Mouse (Mus musculus) forebrain, embryonic 16.5 days (tissue): ENCODE measurements around the gene Sirt6. TPM values are rescaled to one million over a fixed set of nuclear protein-coding genes. Genes with fewer than 3 reads are reported as not detected.
A peak's percentile ranks its signal among the peaks of the same experiment; 100 is the strongest.

Experiments
- ATAC-seq: fragments of 200-750 bp; cut with Nextera tagmentation; 2 replicates; pipeline ENCODE4 v1.8.0; 2017; ENCODE audit warnings: mild to moderate bottlenecking, moderate library complexity
- H3K27ac ChIP-seq: fragments of 300-500 bp; sonication (generic); 2 replicates; pipeline ENCODE4 v1.5.1; 2014; ENCODE audit warnings: low read length, control low read depth
- H3K27me3 ChIP-seq: fragments of 300-500 bp; sonication (generic); replicated peaks from 2 replicates; pipeline ENCODE4 v1.6.1; 2014; ENCODE audit warnings: low read length; ENCODE audit not compliant: control insufficient read depth, insufficient read depth
- H3K36me3 ChIP-seq: fragments of 300-500 bp; sonication (generic); 2 replicates; pipeline ENCODE4 v1.6.1; 2014; ENCODE audit not compliant: control insufficient read depth, insufficient read depth
- H3K4me1 ChIP-seq: fragments of 300-500 bp; sonication (generic); replicated peaks from 2 replicates; pipeline ENCODE4 v1.6.1; 2014; ENCODE audit warnings: low read length; ENCODE audit not compliant: control insufficient read depth, insufficient read depth
- H3K4me2 ChIP-seq: fragments of 300-500 bp; sonication (generic); 2 replicates; pipeline ENCODE4 v1.6.1; 2014; ENCODE audit warnings: mild to moderate bottlenecking, low read length, control low read depth
- H3K4me3 ChIP-seq: fragments of 300-500 bp; sonication (generic); replicated peaks from 2 replicates; pipeline ENCODE4 v1.5.1; 2014; ENCODE audit warnings: mild to moderate bottlenecking, low read length, control low read depth
- H3K9ac ChIP-seq: fragments of 300-500 bp; sonication (generic); replicated peaks from 2 replicates; pipeline ENCODE4 v1.6.1; 2014; ENCODE audit warnings: low read depth, low read length, control low read depth
- H3K9me3 ChIP-seq: fragments of 300-500 bp; sonication (generic); 2 replicates; pipeline ENCODE4 v1.6.1; 2016; ENCODE audit warnings: low read length; ENCODE audit not compliant: control insufficient read depth
- WGBS: fragments of 180-500 bp; shearing (Covaris S2); extraction: QIAGEN DNeasy Blood & Tissue Kit; methylation state at CpG from one replicate; pipeline ENCODE4 v1.1.7; 2014; 5-methylcytosine and 5-hydroxymethylcytosine counted together
- polyA plus RNA-seq: library from polyadenylated mRNA; unstranded; fragments of >200 nt; fragmentation: Nextera tagmentation; extraction: Ambion mirVana; gene quantifications from 2 replicates; pipeline ENCODE4 v1.2.1, GENCODE M21; 2015

The Sirt6 gene
- polyA plus RNA-seq, 1 experiment from 2014 or later = 55.1 TPM

DNA sequence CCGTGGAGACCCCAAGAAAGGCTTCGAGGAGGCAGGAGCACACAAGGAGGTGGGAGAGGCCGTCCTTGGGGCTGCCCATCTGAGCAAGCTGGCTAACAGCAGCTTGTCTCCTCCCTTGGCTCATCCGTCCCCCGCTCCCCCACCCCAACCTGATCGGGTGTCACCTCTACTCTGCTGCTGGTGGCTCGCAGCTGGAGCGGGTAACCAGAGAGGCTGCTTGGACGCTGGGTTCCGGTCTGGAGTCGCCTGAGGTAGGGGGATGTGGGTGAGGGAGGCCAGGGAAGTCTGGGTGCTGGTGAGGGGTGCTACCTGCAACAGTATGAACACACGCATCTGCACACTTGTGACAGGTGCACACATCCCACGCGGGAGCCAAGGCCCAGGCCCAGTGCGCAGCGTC is 793 bp upstream of the Sirt6 start, which contains the start of gene Ankrd24:
Gene Ankrd24, plus strand, starts transcription at position 151 of the 400 bp plus-strand sequence.
- H3K27me3 ChIP-seq = no peaks in the 10 kb centered on the region
- no peaks in the 10 kb centered on the region for H3K9me3 ChIP-seq
- peaks cover 4% of the 10 kb centered on the region; the same call in 1 of the 2 replicates for H3K36me3 ChIP-seq
- 88% methylated on average over 16 of the region's 16 CpGs for WGBS
- peak within 1 kb of the TSS; percentile 88 for H3K4me3 ChIP-seq
- ATAC-seq = peak; percentile 0; the same call in 1 of the 2 replicates
- peak within 1 kb of the TSS; percentile 89 for H3K9ac ChIP-seq
- peaks cover 19% of the 10 kb centered on the region for H3K4me1 ChIP-seq
- peak within 1 kb of the TSS; percentile 91 for H3K4me2 ChIP-seq
- H3K27ac ChIP-seq = peak within 1 kb of the TSS; percentile 91

DNA sequence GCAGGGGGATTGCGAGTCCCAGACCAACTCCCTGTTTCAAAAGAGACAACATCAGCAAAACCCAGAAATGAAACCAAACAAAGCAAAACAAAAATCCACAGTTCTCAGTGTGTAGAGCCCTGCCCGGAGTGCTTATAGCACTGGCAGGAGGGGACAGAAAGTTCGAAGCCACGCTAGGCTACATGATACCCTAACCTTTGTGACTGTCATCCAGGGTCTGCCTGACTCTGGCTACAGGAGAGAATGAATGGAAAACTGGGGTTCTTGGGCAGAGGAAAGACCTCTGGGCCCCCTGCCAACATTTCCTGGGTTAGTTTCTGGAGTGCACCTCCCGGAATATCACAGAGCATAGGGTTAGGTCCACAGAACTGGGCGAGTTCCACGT is 231 bp upstream of the Sirt6 start:
- peak overlapping the region; percentile 89 for H3K9ac ChIP-seq
- ATAC-seq = peak; percentile 39
- H3K4me1 ChIP-seq = peaks cover 18% of the 10 kb centered on the region
- WGBS = 62% methylated on average over 7 of the region's 7 CpGs
- H3K27ac ChIP-seq = peak overlapping the region; percentile 91
- no peaks in the 10 kb centered on the region for H3K27me3 ChIP-seq
- peaks cover 4% of the 10 kb centered on the region; the same call in 1 of the 2 replicates for H3K36me3 ChIP-seq
- H3K4me2 ChIP-seq = peak overlapping the region; percentile 91
- no peaks in the 10 kb centered on the region for H3K9me3 ChIP-seq
- H3K4me3 ChIP-seq = peak overlapping the region; percentile 88

DNA sequence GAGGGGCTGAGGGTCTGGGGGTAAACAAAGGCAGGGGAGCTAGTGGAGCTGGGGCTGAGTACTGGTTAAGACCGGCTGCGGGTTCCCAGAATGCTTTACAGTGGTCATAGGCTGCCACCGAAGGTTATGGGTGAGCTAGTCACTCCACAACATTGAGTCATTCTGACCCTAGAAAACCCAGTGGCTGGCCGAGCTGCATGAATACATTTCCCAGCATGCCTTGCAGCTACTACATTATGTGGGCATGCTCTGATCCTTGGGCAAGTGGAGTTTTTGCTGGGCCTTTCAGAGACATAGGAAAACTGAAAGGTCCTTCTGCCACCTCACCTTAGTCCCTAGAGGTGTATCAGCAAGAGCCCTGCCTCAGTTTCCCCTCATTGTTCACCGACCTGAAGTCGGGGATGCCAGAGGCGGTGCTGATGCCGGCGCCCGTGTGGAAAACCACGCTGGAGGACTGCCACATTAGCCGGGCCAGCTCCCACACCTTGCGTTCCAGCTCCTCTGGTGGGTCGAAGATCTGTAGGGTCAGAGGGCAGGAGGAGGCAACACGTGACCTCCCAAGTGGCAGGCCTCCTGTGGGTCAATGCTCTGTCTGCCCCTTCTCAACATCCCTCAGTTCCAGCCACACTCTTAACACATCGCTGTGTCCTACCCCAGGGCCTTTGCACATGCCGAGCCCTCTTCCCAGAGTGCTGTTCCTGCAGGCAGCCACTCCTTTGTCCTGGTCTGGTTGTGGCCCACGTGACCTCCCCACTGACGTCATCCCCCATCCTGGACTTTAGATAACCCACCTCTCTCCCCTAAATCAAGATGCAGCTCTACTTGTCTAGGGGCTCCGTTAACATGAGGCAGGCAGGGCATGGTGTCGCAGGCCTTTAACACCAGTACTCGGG is 1.2 kb downstream of the Sirt6 start:
- H3K27ac ChIP-seq = 0 out of 2 replicates have a peak overlapping the region, but pooled peaks have one; percentile 91
- 0 out of 2 replicates have a peak, but pooled peaks have one; percentile 2 for ATAC-seq
- 90% methylated on average over 22 of the region's 22 CpGs for WGBS
- no peaks in the 10 kb centered on the region for H3K9me3 ChIP-seq
- peaks cover 18% of the 10 kb centered on the region for H3K4me1 ChIP-seq
- no peaks in the 10 kb centered on the region for H3K27me3 ChIP-seq
- peak overlapping the region; percentile 89 for H3K9ac ChIP-seq
- peak overlapping the region; percentile 91 for H3K4me2 ChIP-seq
- H3K36me3 ChIP-seq = peaks cover 10% of the 10 kb centered on the region
- peak overlapping the region; percentile 88 for H3K4me3 ChIP-seq

GRCm38 (mm10) chr10:81623441-81623840 is 4.2 kb downstream of the Sirt6 start:
- 61% methylated on average over 8 of the region's 8 CpGs for WGBS

DNA sequence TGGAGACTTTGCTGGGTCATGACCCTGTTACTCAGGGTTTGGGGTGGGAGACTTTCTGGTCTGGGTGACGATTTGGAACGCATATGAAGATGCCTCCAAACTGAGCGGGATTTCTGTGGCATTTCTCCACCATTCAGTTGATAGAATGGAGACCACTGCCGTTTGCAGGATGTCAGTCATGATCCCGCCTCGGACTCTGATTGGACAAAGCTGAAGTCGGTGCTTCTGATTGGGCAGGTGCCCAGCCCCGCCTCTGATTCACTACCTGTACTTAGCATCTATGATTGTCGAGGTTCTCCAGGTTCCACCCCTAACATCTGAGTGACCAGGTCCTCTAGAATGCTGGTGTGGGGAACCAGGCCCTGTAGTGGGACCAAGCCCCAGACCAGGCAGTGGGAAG is 6.8 kb downstream of the Sirt6 start:
- H3K4me2 ChIP-seq = no peak overlapping the region
- no peaks in the 10 kb centered on the region for H3K9me3 ChIP-seq
- peaks cover 10% of the 10 kb centered on the region for H3K36me3 ChIP-seq
- whole genome bisulfite sequencing = 72% methylated on average over 9 of the region's 9 CpGs
- ATAC-seq = no peak
- no peak overlapping the region for H3K27ac ChIP-seq
- H3K27me3 ChIP-seq = no peaks in the 10 kb centered on the region
- H3K4me1 ChIP-seq = no peaks in the 10 kb centered on the region; the same call in 1 of the 2 replicates
- H3K9ac ChIP-seq = no peak overlapping the region
- no peak overlapping the region for H3K4me3 ChIP-seq

More at GRCm38 (mm10) chr10:81623441-81623840, 4.2 kb downstream of the Sirt6 start:
- Histone ChIP-seq H3K9me3 (no peaks in the 10 kb centered on the region), H3K27me3 (no peaks in the 10 kb centered on the region), H3K4me2 (no peak overlapping the region), H3K36me3 (peaks cover 10% of the 10 kb centered on the region), H3K4me3 (no peak overlapping the region), H3K4me1 (peaks cover 18% of the 10 kb centered on the region), H3K27ac (no peak overlapping the region), H3K9ac (no peak overlapping the region)
- ATAC-seq = no peak

- H3K9ac ChIP-seq = no peak overlapping the region
- H3K27me3 ChIP-seq = no peaks in the 10 kb centered on the region
- peaks cover 10% of the 10 kb centered on the region for H3K36me3 ChIP-seq
- H3K9me3 ChIP-seq = no peaks in the 10 kb centered on the region
- no peak overlapping the region for H3K27ac ChIP-seq
- 91% methylated on average over 5 of the region's 5 CpGs for WGBS
- H3K4me3 ChIP-seq = no peak overlapping the region
- H3K4me1 ChIP-seq = no peaks in the 10 kb centered on the region
- ATAC-seq = no peak
- no peak overlapping the region for H3K4me2 ChIP-seq
Observed at GRCm38 (mm10) chr10:81619976-81620375, 7.6 kb downstream of the Sirt6 start.

GRCm38 (mm10) chr10:81615486-81615885 is 12.1 kb downstream of the Sirt6 start:
- no peak overlapping the region for H3K4me3 ChIP-seq
- H3K9me3 ChIP-seq = no peaks in the 10 kb centered on the region
- no peak overlapping the region for H3K27ac ChIP-seq
- 56% methylated on average over 6 of the region's 6 CpGs for WGBS
- H3K4me1 ChIP-seq = no peaks in the 10 kb centered on the region
- ATAC-seq = no peak
- H3K36me3 ChIP-seq = no peaks in the 10 kb centered on the region; the same call in 1 of the 2 replicates
- H3K9ac ChIP-seq = no peak overlapping the region
- no peaks in the 10 kb centered on the region for H3K27me3 ChIP-seq
- no peak overlapping the region for H3K4me2 ChIP-seq

DNA sequence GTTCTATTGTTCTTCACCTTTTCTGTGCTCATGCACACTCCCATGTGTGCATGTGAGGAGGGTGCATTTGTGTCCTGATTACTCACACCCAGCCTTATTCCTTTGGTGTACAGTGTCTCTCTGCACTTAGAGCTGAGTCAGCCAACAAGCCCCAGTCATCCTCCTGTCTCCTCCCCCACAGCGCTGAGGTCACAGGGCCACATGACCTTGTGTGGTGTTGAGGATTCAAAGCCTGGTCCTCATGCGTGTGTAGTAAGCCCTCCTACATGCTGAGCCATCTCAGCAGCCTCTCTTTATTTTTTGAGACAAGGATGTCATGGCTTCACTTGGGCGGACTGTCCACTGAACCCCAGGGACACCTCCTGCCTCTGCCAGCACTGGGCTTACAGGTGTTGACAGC is 14.8 kb downstream of the Sirt6 start:
- Histone ChIP-seq H3K36me3 (no peaks in the 10 kb centered on the region; the same call in 1 of the 2 replicates), H3K27me3 (no peaks in the 10 kb centered on the region), H3K4me3 (no peak overlapping the region), H3K9me3 (no peaks in the 10 kb centered on the region), H3K9ac (no peak overlapping the region), H3K4me1 (no peaks in the 10 kb centered on the region), H3K27ac (no peak overlapping the region), H3K4me2 (no peak overlapping the region)
- 81% methylated on average over 3 of the region's 3 CpGs for WGBS
- no peak for ATAC-seq

- no peaks in the 10 kb centered on the region; the same call in 1 of the 2 replicates for H3K36me3 ChIP-seq
- no peaks in the 10 kb centered on the region for H3K27me3 ChIP-seq
- H3K27ac ChIP-seq = no peak overlapping the region
- H3K4me2 ChIP-seq = no peak overlapping the region
- 92% methylated on average over 1 of the region's 1 CpGs for WGBS
- ATAC-seq = no peak
- H3K4me3 ChIP-seq = no peak overlapping the region
- H3K9ac ChIP-seq = no peak overlapping the region
- peaks cover 16% of the 10 kb centered on the region for H3K4me1 ChIP-seq
- no peaks in the 10 kb centered on the region for H3K9me3 ChIP-seq
Observed at GRCm38 (mm10) chr10:81608308-81608707, 19.3 kb downstream of the Sirt6 start.
